Mouse (Mus musculus) CH12.LX (cell line): ENCODE data around the gene Gadd45gip1. TPM values are rescaled to one million over a fixed set of nuclear protein-coding genes. Genes with fewer than 3 reads are reported as not detected.

Experiments
- DNase-seq: peaks from one replicate; pipeline ENCODE4 v3.0.0-alpha.2; 2013; ENCODE audit errors: extremely low read depth
- H3K27ac ChIP-seq: 2 replicates; pipeline ENCODE4 v1.5.1; 2012; ENCODE audit warnings: low read depth, mild to moderate bottlenecking, control low read depth, moderate library complexity; ENCODE audit not compliant: insufficient read depth
- H3K27me3 ChIP-seq: replicated peaks from 2 replicates; pipeline ENCODE3; 2012; ENCODE audit warnings: inconsistent platforms
- H3K36me3 ChIP-seq, 2 experiments: replicated peaks in 1 of 2; 2 replicates each; pipeline versions ENCODE3 to v1.6.1; 2012; ENCODE audit warnings: inconsistent platforms in 1 of 2, low read length in 1 of 2, mild to moderate bottlenecking in 1 of 2, mixed read lengths in 1 of 2, moderate library complexity in 1 of 2; ENCODE audit not compliant: control insufficient read depth in 1 of 2, insufficient read depth in 1 of 2
- H3K4me1 ChIP-seq, 2 experiments: 2 replicates each; pipeline ENCODE4 v1.6.1; 2012; ENCODE audit warnings: inconsistent platforms in 1 of 2, moderate library complexity in 1 of 2; ENCODE audit not compliant: insufficient read depth in 2 of 2, control insufficient read depth in 1 of 2
- H3K4me2 ChIP-seq: 2 replicates; pipeline ENCODE4 v1.6.1; 2012; ENCODE audit warnings: low read depth, mild to moderate bottlenecking, control low read depth; ENCODE audit not compliant: poor library complexity, insufficient read depth, severe bottlenecking
- H3K4me3 ChIP-seq, 3 experiments: fragments of 150-350 bp in 1 of 3; sonication (generic) in 1 of 3; replicated peaks in 1 of 3; 2 replicates each; pipeline versions ENCODE3 to v1.5.1; 2011 to 2012; ENCODE audit warnings: low read depth in 2 of 3, low read length in 2 of 3, mild to moderate bottlenecking in 2 of 3, moderate library complexity in 2 of 3, control low read depth in 1 of 3, improper control_type of control experiment in 1 of 3, inconsistent platforms in 1 of 3, mixed read lengths in 1 of 3; ENCODE audit not compliant: poor library complexity in 1 of 3
- H3K79me2 ChIP-seq: replicated peaks from 2 replicates; pipeline ENCODE4 v1.6.1; 2012; ENCODE audit warnings: mild to moderate bottlenecking, moderate library complexity; ENCODE audit not compliant: control insufficient read depth, poor library complexity, insufficient read depth, severe bottlenecking; ENCODE audit errors: extremely low read depth
- H3K9ac ChIP-seq: 2 replicates; pipeline ENCODE4 v1.6.1; 2012; ENCODE audit warnings: low read depth, mild to moderate bottlenecking, control low read depth, moderate library complexity; ENCODE audit not compliant: insufficient read depth
- H3K9me3 ChIP-seq: replicated peaks from 2 replicates; pipeline ENCODE3; 2012; ENCODE audit warnings: low read length, inconsistent platforms, mixed read lengths
- BHLHE40 ChIP-seq: IDR thresholded peaks from 2 replicates; pipeline ENCODE4 v1.6.1; 2011; ENCODE audit warnings: mild to moderate bottlenecking, low read depth, low read length, improper control_type of control experiment
- CHD1 ChIP-seq: IDR thresholded peaks from 2 replicates; pipeline ENCODE4 v1.6.1; 2012; ENCODE audit warnings: low read depth, low read length, improper control_type of control experiment, inconsistent platforms
- CHD2 ChIP-seq: IDR thresholded peaks from 2 replicates; pipeline ENCODE4 v1.6.1; 2011; ENCODE audit warnings: low read length, improper control_type of control experiment
- CTCF ChIP-seq, 2 experiments: IDR thresholded peaks in 1 of 2; conservative IDR thresholded peaks in 1 of 2; 2 replicates each; pipeline ENCODE4 v1.5.1; 2011 to 2012; ENCODE audit warnings: low read depth in 2 of 2, low read length in 2 of 2, improper control_type of control experiment in 1 of 2, inconsistent platforms in 1 of 2, mild to moderate bottlenecking in 1 of 2, moderate library complexity in 1 of 2
- E2F4 ChIP-seq: IDR thresholded peaks from 2 replicates; pipeline ENCODE4 v1.6.1; 2011; ENCODE audit warnings: low read depth, low read length, improper control_type of control experiment; ENCODE audit not compliant: insufficient replicate concordance
- ELF1 ChIP-seq: IDR thresholded peaks from 2 replicates; pipeline ENCODE4 v1.6.1; 2014; ENCODE audit warnings: low read depth, mild to moderate bottlenecking, inconsistent platforms, low read length, improper control_type of control experiment
- EP300 ChIP-seq: IDR thresholded peaks from 2 replicates; pipeline ENCODE4 v1.6.1; 2011; ENCODE audit warnings: low read length, improper control_type of control experiment
- ETS1 ChIP-seq: conservative IDR thresholded peaks from 2 replicates; pipeline ENCODE4 v1.6.1; 2012; ENCODE audit warnings: low read depth, mild to moderate bottlenecking, inconsistent platforms, low read length, improper control_type of control experiment, moderate library complexity
- GABPA ChIP-seq: IDR thresholded peaks from 2 replicates; pipeline ENCODE4 v1.6.1; 2012; ENCODE audit warnings: low read depth, low read length, improper control_type of control experiment, inconsistent platforms; ENCODE audit not compliant: insufficient replicate concordance
- HCFC1 ChIP-seq: IDR thresholded peaks from 2 replicates; pipeline ENCODE4 v1.6.1; 2012; ENCODE audit warnings: low read depth, mild to moderate bottlenecking, inconsistent platforms, low read length, improper control_type of control experiment
- IRF4 ChIP-seq: IDR thresholded peaks from 2 replicates; pipeline ENCODE4 v1.6.1; 2014; ENCODE audit warnings: low read depth, mild to moderate bottlenecking, inconsistent platforms, low read length, improper control_type of control experiment
- JUN ChIP-seq: IDR thresholded peaks from 2 replicates; pipeline ENCODE4 v1.6.1; 2011; ENCODE audit warnings: low read depth, mild to moderate bottlenecking, low read length, improper control_type of control experiment, moderate library complexity; ENCODE audit not compliant: insufficient read depth
- JUND ChIP-seq: conservative IDR thresholded peaks from 2 replicates; pipeline ENCODE4 v1.6.1; 2011; ENCODE audit warnings: low read depth, low read length, improper control_type of control experiment
- KAT2A ChIP-seq: IDR thresholded peaks from 2 replicates; pipeline ENCODE4 v1.6.1; 2012; ENCODE audit warnings: low read length, improper control_type of control experiment, inconsistent platforms; ENCODE audit not compliant: insufficient replicate concordance
- MAFK ChIP-seq: IDR thresholded peaks from 2 replicates; pipeline ENCODE4 v1.6.1; 2011; ENCODE audit warnings: low read length, improper control_type of control experiment; ENCODE audit not compliant: insufficient replicate concordance
- MAX ChIP-seq: IDR thresholded peaks from 2 replicates; pipeline ENCODE4 v1.6.1; 2011; ENCODE audit warnings: low read length, improper control_type of control experiment
- MAZ ChIP-seq: IDR thresholded peaks from 2 replicates; pipeline ENCODE4 v1.6.1; 2012; ENCODE audit warnings: low read depth, mild to moderate bottlenecking, inconsistent platforms, low read length, improper control_type of control experiment, moderate library complexity
- MEF2A ChIP-seq: IDR thresholded peaks from 2 replicates; pipeline ENCODE4 v1.6.1; 2014; ENCODE audit warnings: low read depth, mild to moderate bottlenecking, inconsistent platforms, low read length, improper control_type of control experiment, borderline replicate concordance
- MXI1 ChIP-seq: IDR thresholded peaks from 2 replicates; pipeline ENCODE4 v1.6.1; 2011; ENCODE audit warnings: mild to moderate bottlenecking, low read depth, low read length, improper control_type of control experiment
- MYC ChIP-seq: IDR thresholded peaks from 2 replicates; pipeline ENCODE4 v1.6.1; 2011; ENCODE audit warnings: low read depth, mild to moderate bottlenecking, improper control_type of control experiment, low read length
- NELFE ChIP-seq: IDR thresholded peaks from 2 replicates; pipeline ENCODE4 v1.6.1; 2011; ENCODE audit warnings: low read depth, low read length, improper control_type of control experiment
- NRF1 ChIP-seq: IDR thresholded peaks from 2 replicates; pipeline ENCODE4 v1.6.1; 2014; ENCODE audit warnings: low read depth, mild to moderate bottlenecking, inconsistent platforms, low read length, improper control_type of control experiment, moderate library complexity
- PAX5 ChIP-seq: IDR thresholded peaks from 2 replicates; pipeline ENCODE4 v1.6.1; 2012; ENCODE audit warnings: low read length, inconsistent platforms, mixed read lengths
- POLR2A ChIP-seq: IDR thresholded peaks from 2 replicates; pipeline ENCODE4 v1.6.1; 2011; ENCODE audit warnings: low read depth, mild to moderate bottlenecking, improper control_type of control experiment, low read length
- POLR2AphosphoS2 ChIP-seq: IDR thresholded peaks from 2 replicates; pipeline ENCODE4 v1.6.1; 2011; ENCODE audit warnings: low read depth, low read length, improper control_type of control experiment
- RAD21 ChIP-seq: IDR thresholded peaks from 2 replicates; pipeline ENCODE4 v1.6.1; 2011; ENCODE audit warnings: low read depth, mild to moderate bottlenecking, low read length, improper control_type of control experiment, moderate library complexity
- RCOR1 ChIP-seq: conservative IDR thresholded peaks from 2 replicates; pipeline ENCODE4 v1.6.1; 2012; ENCODE audit warnings: low read depth, mild to moderate bottlenecking, inconsistent platforms, low read length, improper control_type of control experiment
- SIN3A ChIP-seq: IDR thresholded peaks from 2 replicates; pipeline ENCODE4 v1.6.1; 2012; ENCODE audit warnings: low read length, improper control_type of control experiment, inconsistent platforms
- SMC3 ChIP-seq: IDR thresholded peaks from 2 replicates; pipeline ENCODE4 v1.6.1; 2011; ENCODE audit warnings: low read depth, low read length, improper control_type of control experiment
- TBP ChIP-seq: conservative IDR thresholded peaks from 2 replicates; pipeline ENCODE4 v1.6.1; 2011; ENCODE audit warnings: low read depth, low read length, improper control_type of control experiment
- TCF12 ChIP-seq: IDR thresholded peaks from 2 replicates; pipeline ENCODE4 v1.6.1; 2014; ENCODE audit warnings: low read depth, mild to moderate bottlenecking, inconsistent platforms, low read length, improper control_type of control experiment
- UBTF ChIP-seq: IDR thresholded peaks from 2 replicates; pipeline ENCODE4 v1.6.1; 2012; ENCODE audit warnings: low read depth, mild to moderate bottlenecking, inconsistent platforms, low read length, improper control_type of control experiment, moderate library complexity
- USF1 ChIP-seq: IDR thresholded peaks from 2 replicates; pipeline ENCODE4 v1.6.1; 2014; ENCODE audit warnings: low read depth, mild to moderate bottlenecking, inconsistent platforms, low read length, improper control_type of control experiment
- USF2 ChIP-seq: conservative IDR thresholded peaks from 2 replicates; pipeline ENCODE4 v1.6.1; 2011; ENCODE audit warnings: low read depth, low read length, improper control_type of control experiment
- ZC3H11A ChIP-seq: IDR thresholded peaks from 2 replicates; pipeline ENCODE4 v1.6.1; 2012; ENCODE audit warnings: low read depth, mild to moderate bottlenecking, inconsistent platforms, low read length, improper control_type of control experiment
- ZKSCAN1 ChIP-seq: IDR thresholded peaks from 2 replicates; pipeline ENCODE4 v1.6.1; 2012; ENCODE audit warnings: low read depth, inconsistent platforms, low read length, improper control_type of control experiment, borderline replicate concordance
- ZMIZ1 ChIP-seq: IDR thresholded peaks from 2 replicates; pipeline ENCODE4 v1.6.1; 2012; ENCODE audit warnings: low read depth, mild to moderate bottlenecking, inconsistent platforms, low read length, improper control_type of control experiment
- ZNF384 ChIP-seq: IDR thresholded peaks from 2 replicates; pipeline ENCODE4 v1.6.1; 2012; ENCODE audit warnings: low read depth, low read length, improper control_type of control experiment, inconsistent platforms
- dilution Hi-C: fragments of 300-500 bp; cut with MboI; formaldehyde crosslinking; loops from 2 replicates; pipeline ENCODE4 v1.14.3; 2020; ENCODE audit warnings: low sequenced_read_pairs; ENCODE audit not compliant: extremely low pct_unique_long_range_greater_than_20kb, extremely low pct_ligation_motif_present
- in situ Hi-C: fragments of 300-500 bp; cut with MboI; formaldehyde crosslinking; loops from 3 replicates; pipeline ENCODE4 v1.14.3; 2019; ENCODE audit warnings: low sequenced_read_pairs, low pct_ligation_motif_present, low pct_unique_long_range_greater_than_20kb, mixed read lengths
- polyA plus RNA-seq: library from polyadenylated mRNA; unstranded; fragments of >175 nt; gene quantifications from 2 replicates; pipeline ENCODE4 v1.2.1, GENCODE M21; 2012; ENCODE audit warnings: low read depth; ENCODE audit not compliant: insufficient read length
- total RNA-seq, 2 experiments: library from RNA; depleted of rRNA; stranded (reverse); fragments of 300-350 nt in 1 of 2; fragments of >200 nt in 1 of 2; gene quantifications; 2 replicates each; pipeline ENCODE4 v1.2.3; 2012 to 2014

Gene Gadd45gip1
- total and polyA plus RNA-seq, 3 experiments = 53.6 to 57.6 (median 56.6) TPM

- dilution Hi-C loops = no loop called here
Observed at GRCm38 (mm10) chr8:84840248-84840999, 9.1 kb downstream of the Gadd45gip1 start, which contains the start of gene Rad23a. Gene Rad23a, minus strand, starts transcription at chr8:84840665.

GRCm38 (mm10) chr8:84841514-84841913 lies 10.2 kb downstream of the Gadd45gip1 start:
- Histone ChIP-seq H3K79me2 (peaks cover 45% of the 10 kb centered on the region), H3K27me3 (no peaks in the 10 kb centered on the region), H3K36me3 (peaks cover 62 to 76% of the 10 kb centered on the region in 2 experiments), H3K4me1 (peaks cover 12 to 68% of the 10 kb centered on the region in 2 experiments), H3K9ac (no peak overlapping the region), H3K4me3 (no peak overlapping the region), H3K27ac (peak overlapping the region; percentile 25; the same call in 1 of the 2 replicates), H3K9me3 (no peaks in the 10 kb centered on the region), H3K4me2 (no peak overlapping the region)
- dilution Hi-C loops (no loop called here), in situ Hi-C loops (no loop called here)
- DNase-seq = no peak
- no peak for TF ChIP-seq CTCF (conservative IDR thresholded peaks at IDR 0.05 in 1 of 2, IDR thresholded peaks at IDR 0.05 in 1 of 2; ENCODE audit: low read depth in 2 of 2, low read length in 2 of 2)
- TF ChIP-seq GABPA = no peak
- no peak for TF ChIP-seq MEF2A
- no peak for TF ChIP-seq USF2
- no peak for TF ChIP-seq IRF4
- TF ChIP-seq MAFK = no peak
- TF ChIP-seq ELF1 = no peak
- no peak for TF ChIP-seq CHD2
- no peak for TF ChIP-seq E2F4
- no peak for TF ChIP-seq PAX5
- no peak for TF ChIP-seq POLR2AphosphoS2
- no peak for TF ChIP-seq TCF12
- TF ChIP-seq MAX = no peak
- TF ChIP-seq NRF1 = no peak

More at GRCm38 (mm10) chr8:84840248-84840999, 9.1 kb downstream of the Gadd45gip1 start, which contains the start of gene Rad23a:
- peaks cover 69 to 82% of the 10 kb centered on the region in 2 experiments for H3K36me3 ChIP-seq
- peak within 1 kb of the TSS; percentile 77 for H3K27ac ChIP-seq
- peaks cover 12 to 79% of the 10 kb centered on the region in 2 experiments for H3K4me1 ChIP-seq
- H3K9ac ChIP-seq = peak within 1 kb of the TSS; percentile 87
- peaks cover 34% of the 10 kb centered on the region for H3K79me2 ChIP-seq
- H3K4me3 ChIP-seq = peak within 1 kb of the TSS; percentile 78 to 85 (median 83)
- in situ Hi-C loops = no loop called here
- no peaks in the 10 kb centered on the region for H3K9me3 ChIP-seq
- peak; percentile 97 for DNase-seq
- no peaks in the 10 kb centered on the region for H3K27me3 ChIP-seq
- H3K4me2 ChIP-seq = peak within 1 kb of the TSS; percentile 94
- TF ChIP-seq MEF2A (peak; percentile 54), ZC3H11A (no peak), POLR2A (peak; percentile 84), EP300 (no peak), MAZ (peak; percentile 92), GABPA (peak; percentile 97), ETS1 (peak; percentile 74), NRF1 (peak; percentile 99), TBP (0 out of 2 replicates have a peak, but pooled peaks have one; percentile 11), SMC3 (no peak), MAX (peak; percentile 82), MAFK (peak; percentile 50; the same call in 1 of the 2 replicates), ELF1 (peak; percentile 86), JUN (peak; percentile 83), ZMIZ1 (peak; percentile 95), PAX5 (no peak), CHD2 (peak; percentile 95), BHLHE40 (peak; percentile 79), JUND (peak; percentile 81), NELFE (peak; percentile 87), ZKSCAN1 (no peak), HCFC1 (peak; percentile 91), KAT2A (peak; percentile 88; the same call in 1 of the 2 replicates), CTCF (conservative IDR thresholded peaks at IDR 0.05 in 1 of 2, IDR thresholded peaks at IDR 0.05 in 1 of 2; ENCODE audit: low read depth in 2 of 2, low read length in 2 of 2) (no peak), CHD1 (0 out of 2 replicates have a peak, but pooled peaks have one; percentile 8), USF1 (no peak; the same call in 1 of the 2 replicates), POLR2AphosphoS2 (peak; percentile 99), MXI1 (peak; percentile 81), IRF4 (peak; percentile 36; the same call in 1 of the 2 replicates), RCOR1 (peak; percentile 60; the same call in 1 of the 2 replicates), RAD21 (no peak), SIN3A (peak; percentile 84), USF2 (no peak; the same call in 1 of the 2 replicates), TCF12 (peak; percentile 96), ZNF384 (no peak), MYC (peak; percentile 75), UBTF (no peak), E2F4 (peak; percentile 68; the same call in 1 of the 2 replicates)
